Mouse (Mus musculus) ES-Bruce4 (cell line): Measurements from ENCODE around the gene Trpm6. TPM values are rescaled to one million over a fixed set of nuclear protein-coding genes. Genes with fewer than 3 reads are reported as not detected.

ENCODE experiments used
- H3K27ac ChIP-seq: 2 replicates; pipeline ENCODE4 v1.5.1; 2012; ENCODE audit warnings: low read length, inconsistent platforms; ENCODE audit not compliant: insufficient read depth
- H3K27me3 ChIP-seq: 2 replicates; pipeline ENCODE4 v1.6.1; 2012; ENCODE audit warnings: mild to moderate bottlenecking, low read length, inconsistent platforms; ENCODE audit not compliant: control insufficient read depth, poor library complexity, insufficient read depth, severe bottlenecking
- H3K36me3 ChIP-seq: 2 replicates; pipeline ENCODE4 v1.6.1; 2012; ENCODE audit warnings: inconsistent platforms, mild to moderate bottlenecking, low read length, moderate library complexity; ENCODE audit not compliant: control insufficient read depth, poor library complexity, insufficient read depth, severe bottlenecking
- H3K4me1 ChIP-seq: one replicate; pipeline ENCODE4 v1.8.1; 2011; ENCODE audit warnings: low read length; ENCODE audit not compliant: control insufficient read depth, insufficient read depth
- H3K4me3 ChIP-seq: 2 replicates; pipeline ENCODE4 v1.5.1; 2011; ENCODE audit warnings: low read depth, mild to moderate bottlenecking, low read length
- H3K9ac ChIP-seq: 2 replicates; pipeline ENCODE4 v1.6.1; 2012; ENCODE audit warnings: low read depth, mild to moderate bottlenecking, inconsistent platforms; ENCODE audit not compliant: poor library complexity, severe bottlenecking
- H3K9me3 ChIP-seq: replicated peaks from 2 replicates; pipeline ENCODE4 v1.6.1; 2012; ENCODE audit warnings: mild to moderate bottlenecking, low read length, inconsistent platforms; ENCODE audit not compliant: control insufficient read depth, poor library complexity, insufficient read depth, severe bottlenecking
- CTCF ChIP-seq: IDR thresholded peaks from one replicate; pipeline ENCODE4 v1.8.1; 2011; ENCODE audit warnings: low read depth, low read length
- EP300 ChIP-seq: IDR thresholded peaks from 2 replicates; pipeline ENCODE4 v1.6.1; 2011; ENCODE audit warnings: low read depth, low read length; ENCODE audit not compliant: insufficient read depth
- POLR2A ChIP-seq: IDR thresholded peaks from one replicate; pipeline ENCODE4 v1.8.1; 2011; ENCODE audit warnings: low read length; ENCODE audit not compliant: insufficient read depth
- polyA plus RNA-seq: library from polyadenylated mRNA; stranded (reverse); fragments of >200 nt; gene quantifications from 2 replicates; pipeline ENCODE4 v1.2.4, GENCODE M21; 2011; ENCODE audit warnings: low read depth; ENCODE audit not compliant: missing spikeins, insufficient read depth, insufficient read length

Gene Trpm6
- polyA plus RNA-seq, 1 experiment, result 2.1 TPM

GRCm38 (mm10) chr19:18716374-18716773 is 33.4 kb upstream of the Trpm6 start:
- peaks cover 26% of the 10 kb centered on the region for H3K36me3 ChIP-seq
- H3K4me1 ChIP-seq, result peaks cover 2% of the 10 kb centered on the region
- H3K4me3 ChIP-seq, result no peak overlapping the region

GRCm38 (mm10) chr19:18720337-18720736 is 29.4 kb upstream of the Trpm6 start:
- peaks cover 21% of the 10 kb centered on the region for H3K36me3 ChIP-seq
- no peaks in the 10 kb centered on the region for H3K4me1 ChIP-seq
- TF ChIP-seq CTCF (no peak), EP300 (no peak), POLR2A (no peak)
- H3K9me3 ChIP-seq, result no peaks in the 10 kb centered on the region
- no peak overlapping the region for H3K27ac ChIP-seq
- H3K9ac ChIP-seq, result no peak overlapping the region
- no peak overlapping the region for H3K4me3 ChIP-seq
- H3K27me3 ChIP-seq, result no peaks in the 10 kb centered on the region

More at GRCm38 (mm10) chr19:18716374-18716773, 33.4 kb upstream of the Trpm6 start:
- H3K9ac ChIP-seq, result no peak overlapping the region
- H3K27ac ChIP-seq, result no peak overlapping the region
- TF ChIP-seq POLR2A (no peak), CTCF (no peak), EP300 (no peak)
- no peaks in the 10 kb centered on the region for H3K27me3 ChIP-seq
- H3K9me3 ChIP-seq, result no peaks in the 10 kb centered on the region

GRCm38 (mm10) chr19:18725186-18725585 is 24.6 kb upstream of the Trpm6 start:
- no peak for TF ChIP-seq EP300
- TF ChIP-seq CTCF, result no peak
- Histone ChIP-seq H3K36me3 (no peaks in the 10 kb centered on the region), H3K4me3 (no peak overlapping the region), H3K9me3 (no peaks in the 10 kb centered on the region), H3K27ac (no peak overlapping the region), H3K4me1 (no peaks in the 10 kb centered on the region), H3K27me3 (no peaks in the 10 kb centered on the region), H3K9ac (no peak overlapping the region)

- no peaks in the 10 kb centered on the region for H3K4me1 ChIP-seq
- H3K4me3 ChIP-seq, result no peak overlapping the region
- no peak overlapping the region for H3K9ac ChIP-seq
- TF ChIP-seq POLR2A, result no peak
- H3K36me3 ChIP-seq, result no peaks in the 10 kb centered on the region
- no peaks in the 10 kb centered on the region for H3K9me3 ChIP-seq
- no peaks in the 10 kb centered on the region; the same call in 1 of the 2 replicates for H3K27me3 ChIP-seq
- no peak overlapping the region for H3K27ac ChIP-seq
These were observed 19.5 kb upstream of the Trpm6 start for GRCm38 (mm10) chr19:18730255-18730654.

- Histone ChIP-seq H3K27ac (no peak overlapping the region), H3K4me1 (no peaks in the 10 kb centered on the region), H3K27me3 (no peaks in the 10 kb centered on the region; the same call in none of the 2 replicates), H3K9me3 (no peaks in the 10 kb centered on the region), H3K36me3 (no peaks in the 10 kb centered on the region), H3K9ac (no peak overlapping the region), H3K4me3 (no peak overlapping the region)
- TF ChIP-seq EP300 (no peak), CTCF (no peak), POLR2A (no peak)
These were observed 18.7 kb upstream of the Trpm6 start for GRCm38 (mm10) chr19:18731077-18731476.

GRCm38 (mm10) chr19:18735901-18736300 is 13.9 kb upstream of the Trpm6 start:
- Histone ChIP-seq H3K4me3 (no peak overlapping the region), H3K9ac (no peak overlapping the region), H3K4me1 (no peaks in the 10 kb centered on the region), H3K36me3 (no peaks in the 10 kb centered on the region), H3K27me3 (peaks cover 1% of the 10 kb centered on the region), H3K27ac (no peak overlapping the region), H3K9me3 (no peaks in the 10 kb centered on the region)
- TF ChIP-seq POLR2A (no peak), CTCF (no peak), EP300 (no peak)
